Comparison of ENCODE assay signal across 22 mouse cellular contexts in genomic region chr5:99499404-99500089, GRCm38 (mm10).
DNase-seq lines count a peak whose midpoint lies in the region; ATAC-seq and TF ChIP-seq lines count a peak whose summit lies in the region.
"Had no signal": no experiment of that assay in that cellular context is flagged by ENCODE, and none has a peak within 500 bp of the region (broad histone marks: within the 10 kb centered on the region; RNA-seq: fewer than 3 reads in every experiment).

No protein-coding gene starts in this region.

- no peak overlapping the region for H3K27ac ChIP-seq in intestine, postnatal 0 days (ENCODE audit: low read depth, low read length)
- H3K27ac ChIP-seq: forebrain, embryonic 13.5 days; heart, adult 2 months; hindbrain, embryonic 15.5 days; kidney, embryonic 15.5 days; lung, embryonic 15.5 days; midbrain, embryonic 15.5 days; neural tube, embryonic 12.5 days had no signal

- DNase-seq in lung, postnatal 10 days: peak; percentile 29
- no peak for DNase-seq in lung, adult 18-20 months
- peak; percentile 41 for DNase-seq in CD4-positive, CD25-positive, alpha-beta regulatory T cell, adult 2 months (ENCODE audit: low read depth, low spot score)
- no peak for DNase-seq in cerebellum, adult 8-10 months
- no peak for DNase-seq in urinary bladder, adult 2 months (ENCODE audit: low spot score)
- DNase-seq: adrenal gland, postnatal 14 days; cerebellum, adult 9-10 months; embryo, embryonic 11 days; heart, adult 2 months; heart, postnatal 10 days; liver; right cerebral cortex, postnatal 4 days; thymus, postnatal 36 days had no signal

- H3K4me1 ChIP-seq in intestine, postnatal 0 days (replicated peaks; ENCODE audit: control insufficient read depth, insufficient read depth, low read length): no peaks in the 10 kb centered on the region

- ATAC-seq in common myeloid progenitor, adult 5-6 weeks (replicated peaks; ENCODE audit: low read depth, poor library complexity, severe bottlenecking): peak; percentile 80
- ATAC-seq in megakaryocyte-erythroid progenitor cell, adult 5-6 weeks (replicated peaks; ENCODE audit: low FRiP score, low TSS enrichment, poor library complexity, severe bottlenecking): 0 out of 2 replicates have a peak, but pooled peaks have one; percentile 34
- ATAC-seq in intestine, postnatal 0 days: no peak
- ATAC-seq: forebrain, embryonic 13.5 days; midbrain, embryonic 15.5 days had no signal

- no peaks in the 10 kb centered on the region for H3K36me3 ChIP-seq in intestine, postnatal 0 days (ENCODE audit: control insufficient read depth, insufficient read depth)
- H3K36me3 ChIP-seq: hindbrain, embryonic 15.5 days; kidney, embryonic 15.5 days; lung, embryonic 15.5 days; midbrain, embryonic 15.5 days; neural tube, embryonic 12.5 days had no signal

- 64% methylated on average over 7 of the region's 7 CpGs for WGBS in intestine, postnatal 0 days

- no peak overlapping the region for H3K9ac ChIP-seq in intestine, postnatal 0 days (ENCODE audit: low read depth, low read length)
- H3K9ac ChIP-seq: forebrain, embryonic 13.5 days; hindbrain, embryonic 15.5 days; kidney, embryonic 15.5 days; lung, embryonic 15.5 days; midbrain, embryonic 15.5 days; neural tube, embryonic 12.5 days had no signal

- TF ChIP-seq CTCF in intestine, postnatal 0 days (IDR thresholded peaks at IDR 0.05; ENCODE audit: low read depth): no peak

- 0 out of 2 replicates have a peak, but pooled peaks cover 3% of the 10 kb centered on the region for H3K9me3 ChIP-seq in intestine, postnatal 0 days (ENCODE audit: control insufficient read depth)
- H3K9me3 ChIP-seq: forebrain, embryonic 13.5 days; hindbrain, embryonic 15.5 days; kidney, embryonic 15.5 days; lung, embryonic 15.5 days; midbrain, embryonic 15.5 days; neural tube, embryonic 12.5 days had no signal

- H3K27me3 ChIP-seq in intestine, postnatal 0 days (replicated peaks; ENCODE audit: control insufficient read depth, insufficient read depth, low read length): no peaks in the 10 kb centered on the region
- H3K27me3 ChIP-seq: forebrain, embryonic 13.5 days; hindbrain, embryonic 15.5 days; kidney, embryonic 15.5 days; lung, embryonic 15.5 days; midbrain, embryonic 15.5 days; neural tube, embryonic 12.5 days had no signal

- no peak overlapping the region for H3K4me2 ChIP-seq in intestine, postnatal 0 days (replicated peaks; ENCODE audit: low read depth)
- H3K4me2 ChIP-seq: forebrain, embryonic 13.5 days; hindbrain, embryonic 15.5 days; kidney, embryonic 15.5 days; lung, embryonic 15.5 days; midbrain, embryonic 15.5 days; neural tube, embryonic 12.5 days had no signal

- no peak overlapping the region for H3K4me3 ChIP-seq in intestine, postnatal 0 days (ENCODE audit: low read depth, low read length)
- H3K4me3 ChIP-seq: forebrain, embryonic 13.5 days; heart, adult 2 months; hindbrain, embryonic 15.5 days; kidney, embryonic 15.5 days; lung, embryonic 15.5 days; midbrain, embryonic 15.5 days; neural tube, embryonic 12.5 days had no signal

Comparison
In these comparisons a context has a peak if more than half of its experiments do, and no peak if none do; other contexts are left out.
1. DNase-seq: peak in lung, postnatal 10 days (single experiment) and CD4-positive, CD25-positive, alpha-beta regulatory T cell, adult 2 months (single experiment); none in lung, adult 18-20 months (0 of 2), cerebellum, adult 8-10 months (single experiment) and urinary bladder, adult 2 months (single experiment).